Mouse (Mus musculus) myocyte (in vitro differentiated cells): ENCODE results near the gene Zfp61.

ENCODE experiments used
- CEBPB ChIP-seq: IDR thresholded peaks from 2 replicates; pipeline ENCODE4 v1.6.1; 2011; ENCODE audit warnings: mild to moderate bottlenecking, moderate library complexity; ENCODE audit not compliant: poor library complexity, insufficient read depth, severe bottlenecking
- E2F4 ChIP-seq: IDR thresholded peaks from one replicate; pipeline ENCODE4 v1.6.1; 2011; ENCODE audit warnings: mild to moderate bottlenecking, control low read depth, moderate library complexity; ENCODE audit not compliant: insufficient read depth
- MAX ChIP-seq: IDR thresholded peaks from one replicate; pipeline ENCODE4 v1.6.1; 2011; ENCODE audit warnings: low read depth, mild to moderate bottlenecking, control low read depth
- MYOD1 ChIP-seq, 3 experiments: IDR thresholded peaks; one replicate each; pipeline ENCODE4 v1.6.1; 2011; ENCODE audit warnings: control low read depth in 2 of 3, low read depth in 2 of 3, mild to moderate bottlenecking in 2 of 3, moderate library complexity in 1 of 3; ENCODE audit not compliant: insufficient read length in 2 of 3, control insufficient read depth in 1 of 3
- MYOG ChIP-seq, 3 experiments: IDR thresholded peaks; one replicate each; pipeline ENCODE4 v1.6.1; 2011; ENCODE audit warnings: control low read depth in 2 of 3, low read depth in 2 of 3, mild to moderate bottlenecking in 2 of 3; ENCODE audit not compliant: insufficient read length in 2 of 3, control insufficient read depth in 1 of 3, insufficient read depth in 1 of 3
- POLR2A ChIP-seq: IDR thresholded peaks from one replicate; pipeline ENCODE4 v1.6.1; 2011; ENCODE audit warnings: low read depth, mild to moderate bottlenecking, control low read depth, moderate library complexity; ENCODE audit not compliant: insufficient read length
- POLR2AphosphoS2 ChIP-seq: IDR thresholded peaks from one replicate; pipeline ENCODE4 v1.6.1; 2011; ENCODE audit warnings: low read depth, control low read depth; ENCODE audit not compliant: insufficient read length
- REST ChIP-seq: IDR thresholded peaks from one replicate; pipeline ENCODE4 v1.6.1; 2011; ENCODE audit warnings: mild to moderate bottlenecking, control low read depth, moderate library complexity; ENCODE audit not compliant: insufficient read depth, insufficient read length
- TCF12 ChIP-seq: IDR thresholded peaks from one replicate; pipeline ENCODE4 v1.6.1; 2011; ENCODE audit warnings: mild to moderate bottlenecking, control low read depth; ENCODE audit not compliant: poor library complexity, insufficient read depth, severe bottlenecking
- USF1 ChIP-seq: IDR thresholded peaks from one replicate; pipeline ENCODE4 v1.6.1; 2011; ENCODE audit warnings: low read depth, mild to moderate bottlenecking, control low read depth, moderate library complexity

DNA sequence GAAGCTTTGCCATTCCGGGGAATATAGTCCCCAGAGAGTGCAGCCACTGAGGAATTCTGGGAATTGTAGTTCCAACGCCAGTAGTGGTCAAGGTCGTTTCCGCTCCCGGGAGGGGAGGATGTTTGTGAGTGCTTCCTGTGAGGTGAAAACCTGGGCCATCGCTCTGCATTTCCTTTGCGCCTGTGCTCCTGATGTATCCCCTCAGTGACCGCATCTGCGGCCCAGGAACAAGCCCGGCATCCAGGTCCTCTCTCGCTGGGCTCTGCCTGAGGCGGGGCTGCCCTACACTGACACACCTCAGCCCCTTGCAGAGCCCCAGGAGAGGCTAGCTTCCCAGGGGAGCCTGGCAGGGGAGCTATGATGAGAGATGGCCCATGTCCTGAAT is 30.8 kb downstream of the Zfp61 start, which contains the start of gene Zfp93:
- TF ChIP-seq CEBPB: no peak
- TF ChIP-seq MYOD1 (IDR thresholded peaks at IDR 0.05; ENCODE audit: control insufficient read depth in 1 of 3, insufficient read length in 2 of 3, low read depth in 2 of 3): no peak
- no peak for TF ChIP-seq USF1
- TF ChIP-seq POLR2A: peak; percentile 61
- no peak for TF ChIP-seq MYOG (IDR thresholded peaks at IDR 0.05; ENCODE audit: control insufficient read depth in 1 of 3, insufficient read depth in 1 of 3, insufficient read length in 2 of 3, low read depth in 2 of 3)
- no peak for TF ChIP-seq TCF12
- TF ChIP-seq MAX: no peak
- no peak for TF ChIP-seq REST
- TF ChIP-seq POLR2AphosphoS2: peak; percentile 60
- no peak for TF ChIP-seq E2F4
